Mouse (Mus musculus) kidney, embryonic 14.5 days (tissue): Measurements from ENCODE around the gene Pdzd2. TPM values are rescaled to one million over a fixed set of nuclear protein-coding genes. Genes with fewer than 3 reads are reported as not detected.

Source experiments
- ATAC-seq: fragments of 200-750 bp; cut with Nextera tagmentation; 2 replicates; pipeline ENCODE4 v1.8.0; 2017; ENCODE audit warnings: moderate number of reproducible peaks, mild to moderate bottlenecking, moderate TSS enrichment, moderate library complexity; ENCODE audit not compliant: low FRiP score, low TSS enrichment
- H3K27ac ChIP-seq: fragments of 300-500 bp; sonication (generic); 2 replicates; pipeline ENCODE4 v1.5.1; 2014; ENCODE audit warnings: low read depth, mild to moderate bottlenecking, low read length, moderate library complexity, mixed read lengths
- H3K27me3 ChIP-seq: fragments of 300-500 bp; sonication (generic); 2 replicates; pipeline ENCODE4 v1.6.1; 2014; ENCODE audit warnings: mild to moderate bottlenecking, low read length; ENCODE audit not compliant: control insufficient read depth, insufficient read depth
- H3K36me3 ChIP-seq: fragments of 300-500 bp; sonication (generic); 2 replicates; pipeline ENCODE4 v1.6.1; 2014; ENCODE audit warnings: low read length, mixed read lengths; ENCODE audit not compliant: control insufficient read depth, insufficient read depth
- H3K4me1 ChIP-seq: fragments of 300-500 bp; sonication (generic); 2 replicates; pipeline ENCODE4 v1.6.1; 2014; ENCODE audit warnings: low read length, mixed read lengths; ENCODE audit not compliant: control insufficient read depth, insufficient read depth
- H3K4me2 ChIP-seq: fragments of 300-500 bp; sonication (generic); replicated peaks from 2 replicates; pipeline ENCODE4 v1.6.1; 2014; ENCODE audit warnings: low read depth, mild to moderate bottlenecking, low read length
- H3K4me3 ChIP-seq: fragments of 300-500 bp; sonication (generic); 2 replicates; pipeline ENCODE4 v1.5.1; 2014; ENCODE audit warnings: mild to moderate bottlenecking, low read length
- H3K9ac ChIP-seq: fragments of 300-500 bp; sonication (generic); 2 replicates; pipeline ENCODE4 v1.6.1; 2014; ENCODE audit warnings: low read depth, mild to moderate bottlenecking, low read length, moderate library complexity
- H3K9me3 ChIP-seq: fragments of 300-500 bp; sonication (generic); 2 replicates; pipeline ENCODE4 v1.6.1; 2016; ENCODE audit warnings: low read length; ENCODE audit not compliant: control insufficient read depth
- WGBS: fragments of 180-500 bp; shearing (Covaris S2); extraction: QIAGEN DNeasy Blood & Tissue Kit; methylation state at CpG from one replicate; pipeline ENCODE4 v1.1.7; 2014; 5-methylcytosine and 5-hydroxymethylcytosine counted together
- polyA plus RNA-seq: library from polyadenylated mRNA; unstranded; fragments of >200 nt; fragmentation: Nextera tagmentation; extraction: Ambion mirVana; gene quantifications from 2 replicates; pipeline ENCODE4 v1.2.1, GENCODE M21; 2014

Gene Pdzd2
- polyA plus RNA-seq, 1 experiment from 2014 or later = 43.7 TPM

- Histone ChIP-seq H3K4me2 (no peak overlapping the region), H3K36me3 (no peaks in the 10 kb centered on the region), H3K27me3 (no peaks in the 10 kb centered on the region), H3K9me3 (no peaks in the 10 kb centered on the region), H3K4me3 (no peak overlapping the region), H3K4me1 (0 out of 2 replicates have a peak, but pooled peaks cover 3% of the 10 kb centered on the region), H3K27ac (no peak overlapping the region), H3K9ac (no peak overlapping the region)
- ATAC-seq = no peak
- 31% methylated on average over 7 of the region's 7 CpGs for WGBS
Measured at GRCm38 (mm10) chr15:12697741-12698140, 42.0 kb downstream of the Pdzd2 start.

GRCm38 (mm10) chr15:12696889-12697288 lies 42.8 kb downstream of the Pdzd2 start:
- H3K27ac ChIP-seq = no peak overlapping the region
- no peak overlapping the region for H3K4me2 ChIP-seq
- H3K4me1 ChIP-seq = 0 out of 2 replicates have a peak, but pooled peaks cover 3% of the 10 kb centered on the region
- 62% methylated on average over 8 of the region's 8 CpGs for WGBS
- no peaks in the 10 kb centered on the region for H3K36me3 ChIP-seq
- ATAC-seq = no peak
- no peaks in the 10 kb centered on the region for H3K27me3 ChIP-seq
- no peak overlapping the region for H3K9ac ChIP-seq
- no peaks in the 10 kb centered on the region for H3K9me3 ChIP-seq
- no peak overlapping the region for H3K4me3 ChIP-seq

GRCm38 (mm10) chr15:12689716-12690381 lies 49.9 kb downstream of the Pdzd2 start:
- H3K9me3 ChIP-seq = no peaks in the 10 kb centered on the region; the same call in 1 of the 2 replicates
- no peak overlapping the region for H3K27ac ChIP-seq
- H3K27me3 ChIP-seq = no peaks in the 10 kb centered on the region
- no peak overlapping the region for H3K9ac ChIP-seq
- no peaks in the 10 kb centered on the region for H3K4me1 ChIP-seq
- 84% methylated on average over 7 of the region's 7 CpGs for WGBS
- no peak overlapping the region for H3K4me2 ChIP-seq
- no peak overlapping the region for H3K4me3 ChIP-seq
- H3K36me3 ChIP-seq = no peaks in the 10 kb centered on the region
- no peak for ATAC-seq

GRCm38 (mm10) chr15:12682549-12682948 lies 57.2 kb downstream of the Pdzd2 start:
- peak; percentile 44; the same call in 1 of the 2 replicates for ATAC-seq
- H3K27me3 ChIP-seq = no peaks in the 10 kb centered on the region
- H3K27ac ChIP-seq = 0 out of 2 replicates have a peak overlapping the region, but pooled peaks have one; percentile 14
- WGBS = 62% methylated on average over 9 of the region's 9 CpGs
- no peaks in the 10 kb centered on the region; the same call in 1 of the 2 replicates for H3K9me3 ChIP-seq
- no peak overlapping the region for H3K4me2 ChIP-seq
- H3K4me1 ChIP-seq = no peaks in the 10 kb centered on the region
- H3K4me3 ChIP-seq = no peak overlapping the region
- H3K36me3 ChIP-seq = no peaks in the 10 kb centered on the region
- H3K9ac ChIP-seq = no peak overlapping the region

- Histone ChIP-seq H3K4me1 (no peaks in the 10 kb centered on the region), H3K4me2 (no peak overlapping the region), H3K4me3 (no peak overlapping the region), H3K9me3 (no peaks in the 10 kb centered on the region; the same call in 1 of the 2 replicates), H3K36me3 (no peaks in the 10 kb centered on the region), H3K27ac (no peak overlapping the region), H3K9ac (no peak overlapping the region), H3K27me3 (no peaks in the 10 kb centered on the region)
- WGBS = 82% methylated on average over 2 of the region's 2 CpGs
- ATAC-seq = no peak
Measured at GRCm38 (mm10) chr15:12681891-12682290, 57.8 kb downstream of the Pdzd2 start.

- Histone ChIP-seq H3K27ac (peak overlapping the region; percentile 73; the same call in 1 of the 2 replicates), H3K9me3 (no peaks in the 10 kb centered on the region; the same call in 1 of the 2 replicates), H3K9ac (no peak overlapping the region), H3K36me3 (no peaks in the 10 kb centered on the region), H3K27me3 (no peaks in the 10 kb centered on the region), H3K4me2 (no peak overlapping the region), H3K4me1 (no peaks in the 10 kb centered on the region), H3K4me3 (no peak overlapping the region)
- ATAC-seq = no peak
- 45% methylated on average over 7 of the region's 7 CpGs for WGBS
Measured at GRCm38 (mm10) chr15:12680750-12681149, 59.0 kb downstream of the Pdzd2 start.

GRCm38 (mm10) chr15:12679996-12680395 lies 59.7 kb downstream of the Pdzd2 start:
- H3K27ac ChIP-seq = no peak overlapping the region

GRCm38 (mm10) chr15:12678540-12679112 lies 61.1 kb downstream of the Pdzd2 start:
- H3K27me3 ChIP-seq = no peaks in the 10 kb centered on the region
- no peak overlapping the region for H3K4me3 ChIP-seq
- no peak overlapping the region for H3K9ac ChIP-seq
- H3K4me1 ChIP-seq = no peaks in the 10 kb centered on the region
- no peak overlapping the region for H3K27ac ChIP-seq
- ATAC-seq = no peak
- WGBS = 71% methylated on average over 2 of the region's 2 CpGs
- no peak overlapping the region for H3K4me2 ChIP-seq
- no peaks in the 10 kb centered on the region for H3K36me3 ChIP-seq
- no peaks in the 10 kb centered on the region for H3K9me3 ChIP-seq

More at GRCm38 (mm10) chr15:12679996-12680395, 59.7 kb downstream of the Pdzd2 start:
- no peak overlapping the region for H3K4me3 ChIP-seq
- no peak for ATAC-seq
- 88% methylated on average over 6 of the region's 6 CpGs for WGBS
- no peaks in the 10 kb centered on the region for H3K27me3 ChIP-seq
- no peaks in the 10 kb centered on the region for H3K36me3 ChIP-seq
- no peaks in the 10 kb centered on the region for H3K4me1 ChIP-seq
- no peak overlapping the region for H3K9ac ChIP-seq
- H3K4me2 ChIP-seq = no peak overlapping the region
- no peaks in the 10 kb centered on the region; the same call in 1 of the 2 replicates for H3K9me3 ChIP-seq

- ATAC-seq = no peak
- H3K4me2 ChIP-seq = no peak overlapping the region
- H3K4me3 ChIP-seq = no peak overlapping the region
- H3K36me3 ChIP-seq = no peaks in the 10 kb centered on the region
- no peaks in the 10 kb centered on the region for H3K27me3 ChIP-seq
- H3K4me1 ChIP-seq = no peaks in the 10 kb centered on the region
- WGBS = 76% methylated on average over 3 of the region's 3 CpGs
- no peak overlapping the region for H3K9ac ChIP-seq
- no peak overlapping the region for H3K27ac ChIP-seq
- no peaks in the 10 kb centered on the region for H3K9me3 ChIP-seq
Measured at GRCm38 (mm10) chr15:12675366-12675765, 64.4 kb downstream of the Pdzd2 start.
